Mouse (Mus musculus) lung, postnatal 0 days (tissue): ENCODE results near the gene Idh3a. TPM values are rescaled to one million over a fixed set of nuclear protein-coding genes. Genes with fewer than 3 reads are reported as not detected.

ENCODE experiments used
- ATAC-seq: fragments of 200-750 bp; cut with Nextera tagmentation; 2 replicates; pipeline ENCODE4 v1.8.0; 2017; ENCODE audit warnings: moderate library complexity
- DNase-seq: peaks from one replicate; pipeline ENCODE4 v3.0.0-alpha.2; 2016; ENCODE audit warnings: low spot score
- H3K27ac ChIP-seq: fragments of 300-500 bp; sonication (generic); 2 replicates; pipeline ENCODE4 v1.5.1; 2014; ENCODE audit warnings: antibody characterized with exemption, mild to moderate bottlenecking, low read length, mixed read lengths
- H3K27me3 ChIP-seq: fragments of 300-500 bp; sonication (generic); replicated peaks from 2 replicates; pipeline ENCODE4 v1.6.1; 2014; ENCODE audit warnings: low read length, mixed read lengths; ENCODE audit not compliant: insufficient read depth
- H3K36me3 ChIP-seq: fragments of 300-500 bp; sonication (generic); 2 replicates; pipeline ENCODE4 v1.6.1; 2014; ENCODE audit warnings: low read length, mixed read lengths; ENCODE audit not compliant: insufficient read depth
- H3K4me1 ChIP-seq: fragments of 300-500 bp; sonication (generic); 2 replicates; pipeline ENCODE4 v1.6.1; 2014; ENCODE audit warnings: antibody characterized with exemption, low read depth, low read length, mixed read lengths; ENCODE audit not compliant: insufficient read depth
- H3K4me2 ChIP-seq: fragments of 300-500 bp; sonication (generic); replicated peaks from 2 replicates; pipeline ENCODE4 v1.6.1; 2014; ENCODE audit warnings: low read depth, mild to moderate bottlenecking, low read length, moderate library complexity, mixed read lengths
- H3K4me3 ChIP-seq: fragments of 300-500 bp; sonication (generic); 2 replicates; pipeline ENCODE4 v1.5.1; 2014; ENCODE audit warnings: low read depth, low read length
- H3K9ac ChIP-seq: fragments of 300-500 bp; sonication (generic); replicated peaks from 2 replicates; pipeline ENCODE4 v1.6.1; 2014; ENCODE audit warnings: low read depth, mild to moderate bottlenecking
- H3K9me3 ChIP-seq: fragments of 300-500 bp; sonication (generic); 2 replicates; pipeline ENCODE4 v1.6.1; 2016; ENCODE audit warnings: low read length, mixed read lengths
- CTCF ChIP-seq: IDR thresholded peaks from 2 replicates; pipeline ENCODE4 v1.5.1; 2016; ENCODE audit warnings: antibody characterized with exemption, mild to moderate bottlenecking
- EP300 ChIP-seq: IDR thresholded peaks from 2 replicates; pipeline ENCODE4 v1.6.1; 2016; ENCODE audit warnings: antibody characterized with exemption, mild to moderate bottlenecking, control low read depth
- WGBS: fragments of 180-500 bp; shearing (Covaris S2); extraction: QIAGEN DNeasy Blood & Tissue Kit; methylation state at CpG from one replicate; pipeline ENCODE4 v1.1.7; 2014; 5-methylcytosine and 5-hydroxymethylcytosine counted together
- polyA plus RNA-seq: library from polyadenylated mRNA; unstranded; fragments of >200 nt; fragmentation: Nextera tagmentation; extraction: Ambion mirVana; gene quantifications from 2 replicates; pipeline ENCODE4 v1.2.1, GENCODE M21; 2015

The Idh3a gene
- polyA plus RNA-seq, 1 experiment from 2014 or later = 79.4 TPM

DNA sequence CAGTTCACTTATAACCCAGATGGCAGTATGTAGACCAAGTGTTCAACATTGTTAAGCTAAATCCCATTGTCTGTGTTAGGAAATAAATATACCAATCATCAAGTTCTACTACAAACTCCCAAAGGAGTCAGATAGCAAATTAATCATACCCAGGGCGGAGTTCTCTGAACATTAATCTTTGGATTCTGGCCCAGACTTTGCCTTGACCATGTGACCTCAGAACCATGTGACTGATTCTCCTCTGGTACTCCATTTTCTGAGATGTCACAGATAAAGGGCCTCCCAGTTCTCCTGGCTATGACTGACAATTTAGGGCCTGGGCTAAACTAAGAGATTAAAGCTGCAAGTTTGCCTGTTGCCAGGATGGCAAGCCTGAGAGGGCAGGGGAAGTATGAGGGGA is 63.2 kb downstream of the Idh3a start:
- H3K27me3 ChIP-seq = no peaks in the 10 kb centered on the region
- no peaks in the 10 kb centered on the region for H3K36me3 ChIP-seq
- H3K9me3 ChIP-seq = no peaks in the 10 kb centered on the region
- ATAC-seq (no peak), DNase-seq (no peak)
- no peak overlapping the region for H3K27ac ChIP-seq
- no peak overlapping the region for H3K9ac ChIP-seq
- TF ChIP-seq EP300 (no peak), CTCF (no peak)
- no peaks in the 10 kb centered on the region for H3K4me1 ChIP-seq
- H3K4me2 ChIP-seq = no peak overlapping the region
- 71% methylated on average over 1 of the region's 1 CpGs for WGBS
- H3K4me3 ChIP-seq = no peak overlapping the region

DNA sequence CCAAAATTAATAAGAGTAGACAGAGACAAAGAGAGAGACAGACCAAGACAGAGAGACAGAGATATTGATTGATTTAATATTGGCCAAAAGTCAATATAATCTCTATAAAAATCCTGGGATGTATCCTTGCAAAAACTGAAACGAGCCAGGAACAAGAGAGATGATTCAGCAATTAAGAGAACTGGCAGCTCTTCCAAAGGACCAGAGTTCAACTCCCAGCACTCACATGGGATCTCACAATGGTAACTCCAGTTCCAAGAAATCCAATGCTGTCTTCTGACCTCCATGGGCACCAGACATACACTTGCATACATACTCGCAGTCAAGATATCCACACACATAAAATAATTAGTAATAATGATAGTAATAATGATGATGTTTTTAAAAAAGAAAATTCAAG is 66.6 kb downstream of the Idh3a start:
- Histone ChIP-seq H3K36me3 (no peaks in the 10 kb centered on the region), H3K9ac (no peak overlapping the region), H3K4me3 (no peak overlapping the region), H3K27me3 (no peaks in the 10 kb centered on the region), H3K27ac (no peak overlapping the region), H3K4me2 (no peak overlapping the region), H3K9me3 (no peaks in the 10 kb centered on the region), H3K4me1 (no peaks in the 10 kb centered on the region)
- no peak for TF ChIP-seq CTCF
- no peak for TF ChIP-seq EP300
- no peak for ATAC-seq
- 81% methylated on average over 2 of the region's 2 CpGs for WGBS
- DNase-seq = no peak

Other genes starting within 250 kb of the Idh3a start
- 4.8 and 5.1 TPM in 2 replicates for gene Dmxl2, start 84.7 kb upstream of the Idh3a start, polyA plus RNA-seq
- not detected in 2 replicates for gene Sh2d7, start 47.4 kb upstream of the Idh3a start, polyA plus RNA-seq
- gene Cib2, start 26.1 kb upstream of the Idh3a start, polyA plus RNA-seq = 6.2 and 7.5 TPM in 2 replicates
- 0.10 and 0.17 TPM in 2 replicates for gene Acsbg1, start 75.5 kb downstream of the Idh3a start, polyA plus RNA-seq
- gene Dnaja4, start 112.5 kb downstream of the Idh3a start, polyA plus RNA-seq = 15.2 and 17.7 TPM in 2 replicates
- gene Wdr61, start 148.2 kb downstream of the Idh3a start, polyA plus RNA-seq = 116 and 126 TPM in 2 replicates
- gene Crabp1, start 178.4 kb downstream of the Idh3a start, polyA plus RNA-seq = 2.0 and 2.6 TPM in 2 replicates